Comparison of ENCODE assay signal across 8 mouse cellular contexts in genomic region chr5:113226632-113227102, GRCm38 (mm10). TPM values are rescaled to one million over a fixed set of nuclear protein-coding genes. Genes with fewer than 3 reads are reported as not detected.
DNase-seq lines count a peak whose midpoint lies in the region; ATAC-seq and TF ChIP-seq lines count a peak whose summit lies in the region.

Tmem211 (plus strand) TSS chr5:113226909.

- ATAC-seq in forebrain, embryonic 13.5 days = peak; percentile 88
- ATAC-seq in heart, postnatal 0 days (ENCODE audit: insufficient read depth, low read depth) = peak; percentile 78
- peak; percentile 72 for ATAC-seq in liver, embryonic 13.5 days (ENCODE audit: low read depth)
- ATAC-seq in stomach, embryonic 15.5 days (ENCODE audit: insufficient read depth, low FRiP score, low read depth) = peak; percentile 72

- no peak for TF ChIP-seq POLR2A in CH12.LX (IDR thresholded peaks at IDR 0.05; ENCODE audit: low read depth, low read length)

- WGBS in forebrain, embryonic 13.5 days = 0% methylated on average over 13 of the region's 13 CpGs
- WGBS in heart, postnatal 0 days = 2% methylated on average over 13 of the region's 13 CpGs
- WGBS in liver, embryonic 13.5 days (ENCODE audit: insufficient replicate concordance) = 2% methylated on average over 13 of the region's 13 CpGs
- under 1% methylated on average over 13 of the region's 13 CpGs for WGBS in stomach, embryonic 15.5 days

- TF ChIP-seq EP300 in CH12.LX (IDR thresholded peaks at IDR 0.05; ENCODE audit: low read length) = no peak
- TF ChIP-seq EP300 in heart, postnatal 0 days (IDR thresholded peaks at IDR 0.05; ENCODE audit: low read depth) = no peak

- H3K9me3 ChIP-seq in CH12.LX (replicated peaks; ENCODE audit: low read length) = no peaks in the 10 kb centered on the region
- no peaks in the 10 kb centered on the region for H3K9me3 ChIP-seq in forebrain, embryonic 13.5 days (replicated peaks)
- H3K9me3 ChIP-seq in heart, postnatal 0 days (replicated peaks; ENCODE audit: control insufficient read depth, low read length) = no peaks in the 10 kb centered on the region
- no peaks in the 10 kb centered on the region for H3K9me3 ChIP-seq in liver, embryonic 13.5 days (replicated peaks)
- H3K9me3 ChIP-seq in stomach, embryonic 15.5 days = no peaks in the 10 kb centered on the region

- dilution Hi-C loops in CH12.LX (cut with MboI; ENCODE audit: extremely low pct_ligation_motif_present, extremely low pct_unique_long_range_greater_than_20kb, low sequenced_read_pairs) = no loop called here

- H3K4me1 ChIP-seq in CH12.LX (ENCODE audit: control insufficient read depth in 1 of 2, insufficient read depth in 2 of 2) = peaks cover 0 to 12% of the 10 kb centered on the region in 2 experiments; a peak in 2 of 4 replicates
- H3K4me1 ChIP-seq in forebrain, embryonic 13.5 days = peaks cover 14% of the 10 kb centered on the region
- 0 out of 2 replicates have a peak, but pooled peaks cover 5% of the 10 kb centered on the region for H3K4me1 ChIP-seq in heart, postnatal 0 days (ENCODE audit: control insufficient read depth, insufficient read depth)
- peaks cover 10% of the 10 kb centered on the region for H3K4me1 ChIP-seq in liver, embryonic 13.5 days (replicated peaks)
- peaks cover 16% of the 10 kb centered on the region for H3K4me1 ChIP-seq in stomach, embryonic 15.5 days

- H3K79me2 ChIP-seq in CH12.LX (replicated peaks; ENCODE audit: control insufficient read depth, extremely low read depth, insufficient read depth, poor library complexity, severe bottlenecking) = no peaks in the 10 kb centered on the region

- peak; percentile 55 for DNase-seq in CH12.LX (ENCODE audit: extremely low read depth)
- peak; percentile 28 for DNase-seq in c-Kit-positive CD71-positive TER-119-positive erythroid progenitor cells, embryonic 14.5 days (ENCODE audit: low spot score)
- DNase-seq in heart, postnatal 0 days (ENCODE audit: low spot score) = peak; percentile 83
- DNase-seq in kidney, postnatal 25 days = peak; percentile 89 to 93
- peak; percentile 28 for DNase-seq in liver, embryonic 13.5 days
- peak; percentile 29 for DNase-seq in naive thymus-derived CD4-positive, alpha-beta T cell, adult 2 months (ENCODE audit: low read depth)

- peak; percentile 66 for TF ChIP-seq RAD21 in CH12.LX (IDR thresholded peaks at IDR 0.05; ENCODE audit: low read depth, low read length)

- H3K27me3 ChIP-seq in CH12.LX (replicated peaks) = peaks cover 43% of the 10 kb centered on the region
- no peaks in the 10 kb centered on the region for H3K27me3 ChIP-seq in forebrain, embryonic 13.5 days
- H3K27me3 ChIP-seq in heart, postnatal 0 days (ENCODE audit: control insufficient read depth, insufficient read depth, low read length) = peaks cover 8% of the 10 kb centered on the region; the same call in 1 of the 2 replicates
- peaks cover 24% of the 10 kb centered on the region for H3K27me3 ChIP-seq in liver, embryonic 13.5 days
- no peaks in the 10 kb centered on the region for H3K27me3 ChIP-seq in stomach, embryonic 15.5 days (replicated peaks)

- H3K36me3 ChIP-seq in CH12.LX (replicated peaks in 1 of 2; ENCODE audit: control insufficient read depth in 1 of 2, insufficient read depth in 1 of 2, low read length in 1 of 2) = no peaks in the 10 kb centered on the region
- H3K36me3 ChIP-seq in forebrain, embryonic 13.5 days (ENCODE audit: poor library complexity, severe bottlenecking) = no peaks in the 10 kb centered on the region
- no peaks in the 10 kb centered on the region for H3K36me3 ChIP-seq in heart, postnatal 0 days (replicated peaks; ENCODE audit: control insufficient read depth, insufficient read depth, low read length)
- H3K36me3 ChIP-seq in liver, embryonic 13.5 days = no peaks in the 10 kb centered on the region
- H3K36me3 ChIP-seq in stomach, embryonic 15.5 days = no peaks in the 10 kb centered on the region

- H3K4me3 ChIP-seq in CH12.LX (replicated peaks in 1 of 3; ENCODE audit: low read depth in 2 of 3, low read length in 2 of 3, poor library complexity in 1 of 3) = no peak within 1 kb of the TSS
- H3K4me3 ChIP-seq in forebrain, embryonic 13.5 days = peak within 1 kb of the TSS; percentile 20
- H3K4me3 ChIP-seq in heart, postnatal 0 days (ENCODE audit: low read depth, low read length) = peak within 1 kb of the TSS; percentile 14; the same call in 1 of the 2 replicates
- no peak within 1 kb of the TSS for H3K4me3 ChIP-seq in liver, embryonic 13.5 days (replicated peaks)
- H3K4me3 ChIP-seq in stomach, embryonic 15.5 days (replicated peaks) = peak within 1 kb of the TSS; percentile 26

- TF ChIP-seq CTCF in CH12.LX (conservative IDR thresholded peaks at IDR 0.05 in 1 of 2, IDR thresholded peaks at IDR 0.05 in 1 of 2; ENCODE audit: low read depth in 2 of 2, low read length in 2 of 2) = peak; percentile 68 to 70
- TF ChIP-seq CTCF in heart, postnatal 0 days (IDR thresholded peaks at IDR 0.05; ENCODE audit: low read depth) = peak; percentile 89

- no peak within 1 kb of the TSS for H3K9ac ChIP-seq in CH12.LX (ENCODE audit: insufficient read depth, low read depth)
- H3K9ac ChIP-seq in forebrain, embryonic 13.5 days = peak within 1 kb of the TSS; percentile 59
- no peak within 1 kb of the TSS for H3K9ac ChIP-seq in heart, postnatal 0 days (replicated peaks; ENCODE audit: low read depth, low read length)
- no peak within 1 kb of the TSS for H3K9ac ChIP-seq in liver, embryonic 13.5 days
- H3K9ac ChIP-seq in stomach, embryonic 15.5 days = no peak within 1 kb of the TSS

- in situ Hi-C loops in CH12.LX (cut with MboI; ENCODE audit: low pct_ligation_motif_present, low pct_unique_long_range_greater_than_20kb, low sequenced_read_pairs) = loop anchor here (5.0 kb wide), 1 partner anchor 44 kb away; no protein-coding TSS in a partner anchor

- H3K27ac ChIP-seq in CH12.LX (ENCODE audit: insufficient read depth, low read depth) = no peak within 1 kb of the TSS
- H3K27ac ChIP-seq in forebrain, embryonic 13.5 days = no peak within 1 kb of the TSS
- H3K27ac ChIP-seq in heart, postnatal 0 days (ENCODE audit: low read depth) = peak within 1 kb of the TSS; percentile 62
- no peak within 1 kb of the TSS for H3K27ac ChIP-seq in liver, embryonic 13.5 days
- peak within 1 kb of the TSS; percentile 40 for H3K27ac ChIP-seq in stomach, embryonic 15.5 days

- H3K4me2 ChIP-seq in CH12.LX (ENCODE audit: insufficient read depth, low read depth, poor library complexity, severe bottlenecking) = no peak within 1 kb of the TSS
- H3K4me2 ChIP-seq in forebrain, embryonic 13.5 days = peak within 1 kb of the TSS; percentile 56
- peak within 1 kb of the TSS; percentile 53 for H3K4me2 ChIP-seq in heart, postnatal 0 days (ENCODE audit: low read depth, low read length)
- H3K4me2 ChIP-seq in liver, embryonic 13.5 days = peak within 1 kb of the TSS; percentile 42
- H3K4me2 ChIP-seq in stomach, embryonic 15.5 days = peak within 1 kb of the TSS; percentile 54

TF ChIP-seq in CH12.LX, 34 proteins besides CTCF, POLR2A, EP300 and RAD21:
- TF ChIP-seq SMC3 (IDR thresholded peaks at IDR 0.05; ENCODE audit: low read depth, low read length) (peak; percentile 53), USF1 (IDR thresholded peaks at IDR 0.05; ENCODE audit: low read depth, low read length) (peak; percentile 50), USF2 (conservative IDR thresholded peaks at IDR 0.05; ENCODE audit: low read depth, low read length) (peak; percentile 51), BHLHE40 (IDR thresholded peaks at IDR 0.05; ENCODE audit: low read depth, low read length) (peak; percentile 81), ZC3H11A (IDR thresholded peaks at IDR 0.05; ENCODE audit: low read depth, low read length) (no peak)

RNA-seq across cellular contexts. Expression of gene Tmem211, which starts in this region (rescaled TPM):
- not detected in 2 replicates for total RNA-seq in CH12.LX (2012; rRNA removed)
- not detected in 2 replicates for total RNA-seq in CH12.LX (2014; rRNA removed)
- polyA plus RNA-seq in CH12.LX (2012; ENCODE audit: insufficient read length, low read depth) = not detected in 2 replicates
- polyA plus RNA-seq in forebrain, embryonic 13.5 days (2015; fragmentation: Nextera tagmentation; extraction: Ambion mirVana) = not detected in 2 replicates
- not detected in 2 replicates for total RNA-seq in heart, postnatal 0 days (2014; rRNA removed; ENCODE audit: low replicate concordance)
- polyA plus RNA-seq in heart, postnatal 0 days (2015; fragmentation: Nextera tagmentation; extraction: Ambion mirVana) = not detected in 2 replicates
- not detected in 2 replicates for polyA plus RNA-seq in liver, embryonic 13.5 days (2015; fragmentation: Nextera tagmentation; extraction: Ambion mirVana)
- 0.48 and 0.57 TPM in 2 replicates for polyA plus RNA-seq in stomach, embryonic 15.5 days (2015; fragmentation: Nextera tagmentation; extraction: Ambion mirVana)

Comparison
In these comparisons a context has a peak if more than half of its experiments do, and no peak if none do; other contexts are left out.
1. Peak in DNase-seq in CH12.LX; RNA of the gene not detected or under 1 TPM.
2. Peak in ATAC-seq, H3K4me3 ChIP-seq, H3K9ac ChIP-seq and H3K4me2 ChIP-seq in forebrain, embryonic 13.5 days; RNA of the gene not detected or under 1 TPM.
3. Peak in DNase-seq, ATAC-seq, H3K4me3 ChIP-seq, H3K27ac ChIP-seq and H3K4me2 ChIP-seq in heart, postnatal 0 days; RNA of the gene not detected or under 1 TPM.
4. Peak in DNase-seq, ATAC-seq and H3K4me2 ChIP-seq in liver, embryonic 13.5 days; RNA of the gene not detected or under 1 TPM.
5. Peak in ATAC-seq, H3K4me3 ChIP-seq, H3K27ac ChIP-seq and H3K4me2 ChIP-seq in stomach, embryonic 15.5 days; RNA of the gene not detected or under 1 TPM.
6. DNase-seq: peak in every context shown above with its lines; median percentile 91 in kidney, postnatal 25 days; 83 in heart, postnatal 0 days; 55 in CH12.LX; 29 in naive thymus-derived CD4-positive, alpha-beta T cell, adult 2 months; 28 in c-Kit-positive CD71-positive TER-119-positive erythroid progenitor cells, embryonic 14.5 days; 28 in liver, embryonic 13.5 days.